Comparison of ENCODE assay signal across 8 mouse cellular contexts in genomic region chr7:59080109-59080508, GRCm38 (mm10).
A peak's percentile ranks its signal among the peaks of the same experiment; 100 is the strongest.
DNase-seq lines count a peak whose midpoint lies in the region; TF ChIP-seq lines count a peak whose summit lies in the region.

No protein-coding gene starts in this region.

- H3K4me1 ChIP-seq in ES-E14 (ENCODE audit: control insufficient read depth in 2 of 2, insufficient read depth in 2 of 2, low read length in 2 of 2, poor library complexity in 1 of 2) = no peaks in the 10 kb centered on the region

- intact Hi-C loops in heart, postnatal 10 days (cut with DNase I) = loop anchor here (10.0 kb wide), 1 partner anchor 495 kb away; no protein-coding TSS in a partner anchor

- no peaks in the 10 kb centered on the region for H3K36me3 ChIP-seq in ES-E14 (ENCODE audit: control insufficient read depth, insufficient read depth, low read length, poor library complexity, severe bottlenecking)

- H3K9me3 ChIP-seq in ES-E14 (ENCODE audit: control insufficient read depth, insufficient read depth, low read depth, low read length) = no peaks in the 10 kb centered on the region

- H3K27ac ChIP-seq in ES-E14 (ENCODE audit: insufficient read depth, low read depth, low read length, poor library complexity, severe bottlenecking) = no peak overlapping the region

- in situ Hi-C loops in ES-E14 (cut with MboI; ENCODE audit: low sequenced_read_pairs in 2 of 2, unreplicated experiment in 2 of 2) = no loop called here

- no peak overlapping the region for H3K4me3 ChIP-seq in ES-E14 (ENCODE audit: insufficient read depth in 1 of 2, low read depth in 1 of 2, low read length in 2 of 2, poor library complexity in 1 of 2, severe bottlenecking in 1 of 2)

- H3K9ac ChIP-seq in ES-E14 (ENCODE audit: insufficient read depth, low read depth, low read length, poor library complexity, severe bottlenecking) = no peak overlapping the region

- peak; percentile 10 to 20 for DNase-seq in heart, postnatal 10 days
- DNase-seq in heart, postnatal 4 days = no peak
- peak; percentile 2 for DNase-seq in ES-E14 (ENCODE audit: low read depth, low spot score)
- DNase-seq in cerebellum, postnatal 14 days = peak; percentile 20 to 42
- peak; percentile 19 to 29 for DNase-seq in layer of hippocampus, postnatal 10 days (ENCODE audit: low spot score in 2 of 2)
- peak; percentile 34 for DNase-seq in telencephalon, adult 2 months (ENCODE audit: low read depth, low spot score)
- no peak for DNase-seq in ovary, adult 18-20 months (ENCODE audit: low spot score)
- no peak for DNase-seq in lung, postnatal 4 days

TF ChIP-seq in ES-E14, 5 proteins besides CTCF, POLR2A, EP300 and RAD21:
- TF ChIP-seq ZC3H11A (IDR thresholded peaks at IDR 0.05; ENCODE audit: borderline replicate concordance, low read depth, low read length) (0 out of 2 replicates have a peak, but pooled peaks have one; percentile 20), MAFK (IDR thresholded peaks at IDR 0.05; ENCODE audit: insufficient read depth, low read depth, low read length) (no peak), HCFC1 (IDR thresholded peaks at IDR 0.05; ENCODE audit: borderline replicate concordance, insufficient read depth, low read length) (no peak), CHD2 (IDR thresholded peaks at IDR 0.05; ENCODE audit: low read depth, low read length) (no peak)

Comparison
In these comparisons a context has a peak if more than half of its experiments do, and no peak if none do; other contexts are left out.
1. DNase-seq: peak in heart, postnatal 10 days (2 of 2), ES-E14 (single experiment), cerebellum, postnatal 14 days (2 of 2), layer of hippocampus, postnatal 10 days (2 of 2) and telencephalon, adult 2 months (single experiment); none in heart, postnatal 4 days (single experiment), ovary, adult 18-20 months (single experiment) and lung, postnatal 4 days (0 of 2).